Mouse (Mus musculus) c-Kit-negative CD71-positive TER-119-positive erythroid progenitor cells, embryonic 14.5 days (primary cell): Measurements from ENCODE around the gene Leng9.

Experiments used
- DNase-seq: peaks from one replicate; pipeline ENCODE4 v3.0.0-alpha.2; 2013; ENCODE audit warnings: low read depth, low spot score

The Leng9 gene

GRCm38 (mm10) chr7:4144766-4145551 lies 5.2 kb downstream of the Leng9 start:
- DNase-seq, result no peak

- DNase-seq, result no peak
Observed at GRCm38 (mm10) chr7:4144046-4144445, 6.1 kb downstream of the Leng9 start.

GRCm38 (mm10) chr7:4143506-4143905 lies 6.7 kb downstream of the Leng9 start:
- DNase-seq, result no peak

- no peak for DNase-seq
Observed at GRCm38 (mm10) chr7:4142796-4143445, 7.3 kb downstream of the Leng9 start.

- no peak for DNase-seq
Observed at GRCm38 (mm10) chr7:4141648-4142325, 8.4 kb downstream of the Leng9 start.

GRCm38 (mm10) chr7:4139391-4139790 lies 10.8 kb downstream of the Leng9 start:
- no peak for DNase-seq

GRCm38 (mm10) chr7:4138671-4139070 lies 11.5 kb downstream of the Leng9 start:
- no peak for DNase-seq

- DNase-seq, result no peak
Observed at GRCm38 (mm10) chr7:4138181-4138580, 12.0 kb downstream of the Leng9 start.

GRCm38 (mm10) chr7:4137746-4138145 lies 12.4 kb downstream of the Leng9 start:
- DNase-seq, result no peak

GRCm38 (mm10) chr7:4136771-4137531 lies 13.2 kb downstream of the Leng9 start, which contains the start of gene Leng8:
Gene Leng8 (plus strand): TSS chr7:4137039.
- peak; percentile 96 for DNase-seq

- DNase-seq, result no peak
Observed at GRCm38 (mm10) chr7:4136404-4136770, 13.8 kb downstream of the Leng9 start.

- no peak for DNase-seq
Observed at GRCm38 (mm10) chr7:4134911-4135310, 15.3 kb downstream of the Leng9 start.

GRCm38 (mm10) chr7:4132998-4133397 lies 17.2 kb downstream of the Leng9 start:
- DNase-seq, result no peak

GRCm38 (mm10) chr7:4132581-4132980 lies 17.6 kb downstream of the Leng9 start:
- DNase-seq, result no peak

GRCm38 (mm10) chr7:4131964-4132363 lies 18.2 kb downstream of the Leng9 start:
- DNase-seq, result no peak

- peak; percentile 57 for DNase-seq
Observed at GRCm38 (mm10) chr7:4130686-4131452, 19.3 kb downstream of the Leng9 start.

GRCm38 (mm10) chr7:4128860-4129259 lies 21.3 kb downstream of the Leng9 start:
- DNase-seq, result no peak

- DNase-seq, result no peak
Observed at GRCm38 (mm10) chr7:4127894-4128293, 22.3 kb downstream of the Leng9 start.

- DNase-seq, result no peak
Observed at GRCm38 (mm10) chr7:4126992-4127785, 23.0 kb downstream of the Leng9 start.

- DNase-seq, result no peak
Observed at GRCm38 (mm10) chr7:4125306-4125705, 24.9 kb downstream of the Leng9 start.
